Mouse (Mus musculus) hindbrain, postnatal 0 days (tissue): Measurements from ENCODE around the gene N4bp2. TPM values are rescaled to one million over a fixed set of nuclear protein-coding genes. Genes with fewer than 3 reads are reported as not detected.

ENCODE experiments used
- ATAC-seq: fragments of 200-750 bp; cut with Nextera tagmentation; 2 replicates; pipeline ENCODE4 v1.8.0; 2017; ENCODE audit warnings: mild to moderate bottlenecking, moderate TSS enrichment, moderate library complexity
- DNase-seq: peaks from one replicate; pipeline ENCODE4 v3.0.0-alpha.2; 2015; ENCODE audit warnings: low spot score
- H3K27ac ChIP-seq: fragments of 300-500 bp; sonication (generic); 2 replicates; pipeline ENCODE4 v1.5.1; 2014; ENCODE audit warnings: mild to moderate bottlenecking
- H3K27me3 ChIP-seq: fragments of 300-500 bp; sonication (generic); 2 replicates; pipeline ENCODE4 v1.6.1; 2014; ENCODE audit warnings: low read length, mixed read lengths; ENCODE audit not compliant: insufficient read depth
- H3K36me3 ChIP-seq: fragments of 300-500 bp; sonication (generic); 2 replicates; pipeline ENCODE4 v1.6.1; 2014; ENCODE audit warnings: low read length, mixed read lengths; ENCODE audit not compliant: insufficient read depth
- H3K4me1 ChIP-seq: fragments of 300-500 bp; sonication (generic); 2 replicates; pipeline ENCODE4 v1.6.1; 2014; ENCODE audit warnings: antibody characterized with exemption, low read length, mixed read lengths; ENCODE audit not compliant: insufficient read depth
- H3K4me2 ChIP-seq: fragments of 300-500 bp; sonication (generic); 2 replicates; pipeline ENCODE4 v1.6.1; 2014; ENCODE audit warnings: low read depth, mild to moderate bottlenecking, low read length, moderate library complexity, mixed read lengths
- H3K4me3 ChIP-seq: fragments of 300-500 bp; sonication (generic); 2 replicates; pipeline ENCODE4 v1.5.1; 2014; ENCODE audit warnings: low read length
- H3K9ac ChIP-seq: fragments of 300-500 bp; sonication (generic); replicated peaks from 2 replicates; pipeline ENCODE4 v1.6.1; 2014; ENCODE audit warnings: mild to moderate bottlenecking, low read length, moderate library complexity, mixed read lengths
- H3K9me3 ChIP-seq: fragments of 300-500 bp; sonication (generic); 2 replicates; pipeline ENCODE4 v1.6.1; 2016; ENCODE audit warnings: low read length, mixed read lengths
- CTCF ChIP-seq: IDR thresholded peaks from 2 replicates; pipeline ENCODE4 v1.5.1; 2016; ENCODE audit warnings: antibody characterized with exemption, control low read depth, low read depth
- WGBS: fragments of 180-500 bp; shearing (Covaris S2); extraction: QIAGEN DNeasy Blood & Tissue Kit; methylation state at CpG from one replicate; pipeline ENCODE4 v1.1.7; 2014; 5-methylcytosine and 5-hydroxymethylcytosine counted together
- polyA plus RNA-seq: library from polyadenylated mRNA; unstranded; fragments of >200 nt; fragmentation: Nextera tagmentation; extraction: Ambion mirVana; gene quantifications from 2 replicates; pipeline ENCODE4 v1.2.1, GENCODE M21; 2015
- total RNA-seq: library from RNA; depleted of rRNA; stranded (reverse); fragments of >200 nt; gene quantifications from 2 replicates; pipeline ENCODE4 v1.2.3, GENCODE M21; 2014

Gene N4bp2
- total and polyA plus RNA-seq, 2 experiments from 2014 or later: 10.0 to 27.4 TPM

DNA sequence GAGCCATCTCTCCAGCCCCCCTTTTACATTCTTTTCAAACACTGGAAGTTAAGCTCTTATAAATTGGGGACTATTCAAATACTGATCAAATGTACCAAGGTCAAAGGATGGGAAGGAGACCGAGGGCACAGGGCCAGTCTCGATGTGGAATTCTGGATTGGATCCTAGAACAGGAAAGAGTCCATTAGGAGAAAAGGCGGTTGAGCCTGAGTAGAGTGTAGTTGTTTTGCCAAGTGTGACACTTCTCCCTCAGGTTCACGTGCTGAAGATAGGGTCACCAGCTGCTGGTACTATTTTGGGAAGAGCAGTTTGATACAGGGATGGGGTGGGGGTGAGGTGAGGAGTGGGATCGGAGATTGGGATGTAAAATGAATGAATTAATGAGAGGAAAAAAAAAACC, 7.5 kb upstream of the N4bp2 start:
- H3K27ac ChIP-seq: no peak overlapping the region
- H3K4me2 ChIP-seq: no peak overlapping the region
- WGBS: 88% methylated on average over 5 of the region's 5 CpGs
- no peak for TF ChIP-seq CTCF
- no peaks in the 10 kb centered on the region for H3K36me3 ChIP-seq
- H3K4me3 ChIP-seq: no peak overlapping the region
- no peak for DNase-seq
- no peaks in the 10 kb centered on the region; the same call in 1 of the 2 replicates for H3K4me1 ChIP-seq
- no peaks in the 10 kb centered on the region for H3K9me3 ChIP-seq
- no peak overlapping the region for H3K9ac ChIP-seq
- no peak for ATAC-seq
- H3K27me3 ChIP-seq: no peaks in the 10 kb centered on the region

DNA sequence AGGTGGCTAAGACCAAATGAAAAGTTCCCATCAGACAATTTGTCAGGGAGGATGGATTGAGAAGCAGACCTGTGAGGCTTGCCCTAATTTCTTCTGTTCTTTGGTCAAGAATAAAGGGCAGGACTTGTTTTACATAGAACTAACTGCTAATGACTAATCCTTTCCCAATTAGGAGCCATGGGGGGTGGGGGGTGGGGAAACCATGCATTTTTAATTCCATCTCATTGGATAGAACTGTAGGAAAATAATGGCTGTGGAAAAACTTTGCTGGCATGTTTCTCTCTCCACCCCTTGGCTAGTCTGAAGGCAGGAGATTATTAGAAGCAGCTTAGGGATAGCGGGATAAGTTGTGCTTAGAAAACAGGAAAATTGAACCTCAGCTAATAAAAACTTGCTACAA, 6.2 kb upstream of the N4bp2 start:
- WGBS: 70% methylated on average over 1 of the region's 1 CpGs
- ATAC-seq: no peak

DNA sequence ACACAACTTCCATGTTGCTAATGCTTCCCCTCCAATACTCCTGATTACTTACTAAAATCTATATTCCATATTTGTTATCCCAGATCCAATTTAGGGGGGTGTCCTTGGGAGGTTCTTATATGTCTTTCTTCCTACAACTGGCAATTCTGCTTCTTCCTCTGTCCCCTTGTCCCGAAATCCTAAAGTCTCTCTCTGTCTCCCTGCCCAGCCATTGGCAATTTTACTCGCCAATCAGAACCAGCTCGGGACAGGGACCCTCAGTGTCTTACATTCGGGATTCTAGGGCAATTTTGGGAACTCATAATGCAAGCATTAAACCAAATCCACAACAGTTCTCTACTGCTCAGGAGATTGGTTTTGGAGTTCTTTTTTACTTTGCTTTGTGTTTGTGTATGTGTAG, 3.3 kb upstream of the N4bp2 start:
- ATAC-seq (no peak), DNase-seq (no peak)
- Histone ChIP-seq H3K9ac (no peak overlapping the region), H3K4me2 (no peak overlapping the region), H3K4me3 (no peak overlapping the region), H3K9me3 (no peaks in the 10 kb centered on the region), H3K27me3 (no peaks in the 10 kb centered on the region), H3K36me3 (no peaks in the 10 kb centered on the region), H3K27ac (no peak overlapping the region), H3K4me1 (no peaks in the 10 kb centered on the region; the same call in 1 of the 2 replicates)
- no peak for TF ChIP-seq CTCF
- 90% methylated on average over 4 of the region's 4 CpGs for WGBS

More for the DNA sequence above, 6.2 kb upstream of the N4bp2 start:
- DNase-seq: no peak
- TF ChIP-seq CTCF: no peak
- Histone ChIP-seq H3K9me3 (no peaks in the 10 kb centered on the region), H3K27me3 (no peaks in the 10 kb centered on the region), H3K27ac (no peak overlapping the region), H3K9ac (no peak overlapping the region), H3K36me3 (no peaks in the 10 kb centered on the region), H3K4me3 (no peak overlapping the region), H3K4me2 (no peak overlapping the region), H3K4me1 (no peaks in the 10 kb centered on the region; the same call in 1 of the 2 replicates)

DNA sequence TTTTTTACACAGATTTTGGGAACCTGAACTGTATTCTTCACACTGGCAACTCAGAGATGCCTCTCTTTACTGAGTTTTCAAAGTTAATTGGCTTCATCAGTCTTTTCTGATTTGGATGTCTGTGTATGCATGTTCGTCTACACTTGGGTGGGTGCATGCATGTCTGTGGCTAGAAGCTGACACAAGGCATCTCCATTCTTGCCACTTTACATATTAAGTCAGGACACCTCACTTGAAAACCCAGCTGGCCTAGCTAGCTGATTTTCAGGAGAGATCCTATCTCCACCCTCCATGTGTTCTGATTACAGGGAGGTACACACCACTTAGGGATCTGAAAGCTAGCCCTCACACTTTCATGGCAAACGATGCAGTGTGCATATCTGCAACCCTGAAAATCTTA, 2.7 kb upstream of the N4bp2 start:
- 95% methylated on average over 2 of the region's 2 CpGs for WGBS
- Histone ChIP-seq H3K4me3 (no peak overlapping the region), H3K9ac (no peak overlapping the region), H3K4me2 (no peak overlapping the region), H3K36me3 (no peaks in the 10 kb centered on the region), H3K9me3 (no peaks in the 10 kb centered on the region), H3K4me1 (no peaks in the 10 kb centered on the region; the same call in 1 of the 2 replicates), H3K27me3 (no peaks in the 10 kb centered on the region), H3K27ac (no peak overlapping the region)
- DNase-seq (no peak), ATAC-seq (no peak)
- TF ChIP-seq CTCF: no peak

DNA sequence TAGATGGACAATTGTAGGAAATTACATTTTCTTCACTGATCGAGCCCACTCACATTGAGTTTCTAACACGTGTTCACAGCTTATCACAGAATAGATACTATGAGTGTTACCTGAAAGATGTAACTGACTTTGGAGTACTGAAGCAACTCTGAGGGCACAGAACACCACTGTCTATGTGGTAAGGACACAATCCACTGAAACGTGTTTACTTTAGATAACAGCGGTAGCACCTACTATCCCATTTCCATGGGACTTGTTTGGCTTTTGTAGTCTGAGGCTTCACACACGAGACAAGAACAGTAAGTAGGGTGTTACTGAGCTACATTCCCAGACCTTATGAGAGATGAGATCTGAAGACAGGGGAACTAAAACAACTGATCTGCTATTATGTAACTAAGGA, 2.3 kb upstream of the N4bp2 start:
- Histone ChIP-seq H3K27me3 (no peaks in the 10 kb centered on the region), H3K4me2 (no peak overlapping the region), H3K9me3 (no peaks in the 10 kb centered on the region), H3K4me3 (no peak overlapping the region), H3K4me1 (no peaks in the 10 kb centered on the region; the same call in 1 of the 2 replicates), H3K27ac (no peak overlapping the region), H3K36me3 (no peaks in the 10 kb centered on the region), H3K9ac (no peak overlapping the region)
- TF ChIP-seq CTCF: no peak
- no peak for DNase-seq
- WGBS: 83% methylated on average over 5 of the region's 5 CpGs
- ATAC-seq: no peak

DNA sequence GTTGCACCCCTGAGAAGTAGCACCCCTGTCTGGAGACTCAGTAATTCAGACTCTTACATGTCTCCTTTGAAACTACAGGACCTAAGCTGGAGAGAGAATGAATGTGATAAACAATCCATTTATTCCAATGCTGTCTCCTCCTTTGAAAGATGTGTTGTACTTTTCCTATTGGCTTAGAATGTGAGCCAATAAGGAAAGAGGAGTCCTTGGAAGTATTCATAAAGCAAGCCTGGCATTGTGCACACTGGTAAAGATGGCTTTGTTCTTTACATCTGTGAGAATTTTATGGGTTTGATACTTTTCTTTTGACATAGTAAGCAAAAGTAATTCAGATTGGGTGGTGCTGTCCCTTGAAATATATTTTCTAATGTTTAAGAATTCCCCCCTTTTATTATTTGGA, 1.4 kb upstream of the N4bp2 start:
- H3K36me3 ChIP-seq: no peaks in the 10 kb centered on the region
- H3K4me1 ChIP-seq: no peaks in the 10 kb centered on the region; the same call in 1 of the 2 replicates
- no peaks in the 10 kb centered on the region for H3K9me3 ChIP-seq
- no peak overlapping the region for H3K27ac ChIP-seq
- H3K4me2 ChIP-seq: peak overlapping the region; percentile 1; the same call in 1 of the 2 replicates
- H3K27me3 ChIP-seq: no peaks in the 10 kb centered on the region
- ATAC-seq: no peak
- DNase-seq: peak; percentile 56
- H3K4me3 ChIP-seq: no peak overlapping the region
- H3K9ac ChIP-seq: no peak overlapping the region
- no peak for TF ChIP-seq CTCF

DNA sequence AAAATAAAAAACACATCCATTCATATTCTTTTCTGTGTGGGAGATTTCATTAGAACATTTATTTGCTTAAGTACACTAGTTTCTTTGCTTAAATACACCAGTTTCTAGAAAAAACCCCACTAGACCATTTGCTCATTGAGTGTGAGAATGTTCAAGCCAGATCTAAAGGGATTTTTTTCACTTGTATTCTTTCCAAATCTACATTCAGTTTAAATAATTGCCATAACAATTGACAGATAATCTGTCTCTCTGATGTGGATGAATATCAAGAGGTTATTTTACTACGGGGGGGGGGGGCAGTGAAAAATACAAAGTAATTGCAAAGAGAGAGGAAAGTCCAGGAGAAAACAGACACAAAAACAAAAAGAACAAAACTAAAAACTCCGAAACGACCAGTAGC, 635 bp upstream of the N4bp2 start:
- WGBS: 3% methylated on average over 3 of the region's 3 CpGs

More for the DNA sequence above, 635 bp upstream of the N4bp2 start:
- Histone ChIP-seq H3K27me3 (no peaks in the 10 kb centered on the region), H3K9ac (peak overlapping the region; percentile 98), H3K4me3 (peak overlapping the region; percentile 95), H3K4me2 (peak overlapping the region; percentile 69), H3K4me1 (no peaks in the 10 kb centered on the region; the same call in 1 of the 2 replicates), H3K36me3 (no peaks in the 10 kb centered on the region), H3K27ac (peak overlapping the region; percentile 100), H3K9me3 (no peaks in the 10 kb centered on the region)
- DNase-seq (no peak), ATAC-seq (no peak)
- TF ChIP-seq CTCF: no peak
